Mouse (Mus musculus) right cerebral cortex, postnatal 10 days (tissue): Measurements from ENCODE around the gene Ppox.

Source experiments
- DNase-seq, 2 experiments: peaks; one replicate each; pipeline ENCODE4 v3.0.0; 2021; ENCODE audit warnings: low spot score in 2 of 2

Ppox gene

GRCm38 (mm10) chr1:171265971-171266744, 14.8 kb downstream of the Ppox start:
- DNase-seq, result no peak

DNA sequence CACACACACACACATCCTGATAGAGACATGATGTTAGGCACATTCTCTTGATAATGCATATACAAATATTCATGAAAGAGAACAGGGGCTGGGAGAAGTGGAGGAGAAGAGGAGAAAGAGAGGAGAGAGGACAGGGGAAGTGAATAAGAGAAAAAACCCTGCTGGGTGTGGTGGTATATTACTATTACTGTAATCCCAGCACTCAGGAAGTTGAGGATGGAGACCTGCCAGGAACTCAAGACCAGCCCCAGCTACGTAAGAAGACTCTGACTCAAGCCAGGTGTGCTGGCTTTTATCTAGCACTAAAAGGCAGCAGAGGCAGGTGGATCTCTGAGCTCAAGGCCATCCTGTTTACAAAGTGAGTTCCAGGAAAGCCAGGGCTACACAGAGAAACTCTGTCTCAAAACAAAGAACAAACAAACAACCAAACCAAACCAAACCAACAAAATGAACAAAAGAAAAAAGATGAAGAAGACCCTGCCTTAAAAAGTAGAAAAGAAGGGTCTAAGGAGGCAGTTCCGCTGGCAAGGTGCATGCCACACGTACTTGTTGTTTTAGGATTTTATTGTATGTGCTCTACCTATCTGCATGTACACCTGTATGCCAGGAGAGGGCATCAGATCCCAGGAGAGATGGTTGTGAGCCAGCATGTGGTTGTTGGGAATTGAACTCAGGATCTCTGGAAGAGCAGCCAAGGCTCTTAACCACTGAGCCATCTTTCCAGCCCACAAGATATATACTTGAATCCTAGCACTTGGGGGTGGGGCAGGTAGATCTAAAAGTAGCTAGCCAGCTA, 17.1 kb downstream of the Ppox start:
- no peak for DNase-seq

- peak; percentile 73 to 85 for DNase-seq
Observed at GRCm38 (mm10) chr1:171263185-171263611, 17.8 kb downstream of the Ppox start.

DNA sequence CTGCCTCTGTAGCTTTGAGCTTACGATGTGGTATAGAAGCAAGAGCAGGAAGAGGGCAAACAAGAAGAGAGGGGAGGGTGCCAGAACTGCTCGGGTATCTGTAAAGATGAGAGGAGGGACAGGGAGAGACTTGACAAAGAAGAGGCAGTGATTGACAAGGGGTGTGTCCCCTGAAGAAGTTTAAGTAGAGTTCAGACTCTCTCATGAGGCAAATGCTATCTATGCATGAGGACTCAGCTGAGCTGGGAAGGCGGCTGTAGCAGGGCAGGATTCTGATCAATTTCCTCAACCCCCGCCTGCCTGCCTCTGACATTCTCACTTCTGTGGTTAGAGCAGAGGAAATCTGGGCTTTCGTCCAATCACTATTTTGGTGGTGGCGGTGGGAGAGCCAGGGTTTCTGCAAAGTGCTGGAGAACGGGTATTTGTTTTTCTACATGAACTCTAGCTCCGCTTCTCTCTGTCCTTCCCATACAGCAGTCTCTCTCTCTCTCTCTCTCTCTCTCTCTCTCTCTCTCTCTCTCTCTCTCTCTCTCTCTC, 18.3 kb downstream of the Ppox start:
- peak; percentile 89 to 93 for DNase-seq

GRCm38 (mm10) chr1:171260316-171260715, 20.7 kb downstream of the Ppox start:
- DNase-seq, result no peak

GRCm38 (mm10) chr1:171258921-171259320, 22.1 kb downstream of the Ppox start:
- DNase-seq, result no peak

DNA sequence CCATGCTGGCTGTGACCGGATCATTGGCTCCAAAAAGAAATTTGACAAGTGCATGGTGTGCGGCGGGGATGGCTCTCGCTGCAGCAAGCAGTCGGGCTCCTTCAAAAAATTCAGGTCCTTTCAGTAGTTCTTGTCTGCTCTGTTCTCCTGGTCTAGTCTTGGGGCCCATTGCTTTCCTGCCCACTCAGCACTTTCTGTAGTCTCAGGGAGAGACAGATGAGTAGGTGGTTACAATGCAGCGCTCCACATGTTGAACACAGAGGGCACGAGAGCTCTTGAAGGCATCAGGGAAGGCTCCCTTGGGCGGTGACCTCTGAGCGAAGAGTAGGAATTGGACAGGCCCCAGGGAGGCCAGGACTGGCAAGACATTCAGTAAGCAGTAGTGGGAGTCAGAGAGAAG, 23.2 kb downstream of the Ppox start:
- DNase-seq, result no peak

DNA sequence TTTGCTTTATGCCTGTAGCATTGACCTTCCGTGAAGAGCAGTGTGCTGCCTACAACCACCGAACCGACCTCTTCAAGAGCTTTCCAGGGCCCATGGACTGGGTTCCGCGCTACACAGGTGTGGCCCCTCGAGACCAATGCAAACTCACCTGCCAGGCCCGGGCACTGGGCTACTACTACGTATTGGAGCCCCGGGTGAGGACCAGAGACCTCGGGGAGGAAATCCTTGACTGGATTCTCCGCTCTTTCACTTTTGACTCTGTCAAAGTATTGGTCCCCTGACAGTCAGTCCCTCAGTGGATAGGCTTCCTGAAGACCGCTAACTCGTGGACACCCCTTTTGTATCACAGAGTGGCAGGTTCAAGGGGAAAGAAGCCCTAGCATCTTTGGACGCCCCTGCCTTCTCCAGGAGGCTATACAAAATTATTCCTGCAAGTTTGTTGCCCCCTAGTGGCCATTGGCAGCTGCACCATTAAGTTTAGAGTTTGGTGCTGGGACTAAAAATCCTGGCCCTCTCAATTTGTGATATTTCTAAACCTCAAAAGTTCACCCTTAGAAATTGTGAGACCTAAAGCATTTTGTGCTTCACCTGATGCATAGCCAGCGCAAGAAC, 23.9 kb downstream of the Ppox start:
- DNase-seq, result peak; percentile 72 to 78

DNA sequence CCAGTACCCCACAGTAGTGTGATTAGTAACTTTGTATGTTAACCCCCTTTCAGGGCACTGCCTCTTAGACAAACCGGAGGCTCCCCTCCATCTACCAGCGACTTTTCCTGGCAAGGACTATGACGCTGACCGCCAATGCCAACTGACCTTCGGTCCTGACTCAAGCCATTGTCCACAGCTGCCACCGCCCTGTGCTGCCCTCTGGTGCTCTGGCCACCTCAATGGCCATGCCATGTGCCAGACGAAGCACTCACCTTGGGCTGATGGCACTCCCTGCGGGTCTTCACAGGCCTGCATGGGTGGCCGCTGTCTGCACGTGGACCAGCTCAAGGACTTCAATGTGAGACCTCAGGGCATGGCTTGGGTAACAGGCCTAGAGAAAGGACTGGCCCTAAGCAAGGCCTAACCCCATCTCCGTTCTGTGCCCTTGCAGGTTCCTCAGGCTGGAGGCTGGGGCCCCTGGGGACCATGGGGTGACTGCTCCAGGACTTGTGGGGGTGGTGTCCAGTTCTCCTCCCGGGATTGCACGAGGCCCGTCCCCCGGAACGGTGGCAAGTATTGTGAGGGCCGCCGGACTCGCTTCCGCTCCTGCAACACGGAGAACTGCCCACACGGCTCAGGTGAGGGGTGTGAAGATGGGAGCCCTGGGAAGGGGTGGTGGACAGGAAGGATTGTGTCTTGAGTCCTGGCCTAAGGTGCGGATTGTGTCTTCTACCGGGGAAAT, 24.7 kb downstream of the Ppox start:
- DNase-seq, result no peak

DNA sequence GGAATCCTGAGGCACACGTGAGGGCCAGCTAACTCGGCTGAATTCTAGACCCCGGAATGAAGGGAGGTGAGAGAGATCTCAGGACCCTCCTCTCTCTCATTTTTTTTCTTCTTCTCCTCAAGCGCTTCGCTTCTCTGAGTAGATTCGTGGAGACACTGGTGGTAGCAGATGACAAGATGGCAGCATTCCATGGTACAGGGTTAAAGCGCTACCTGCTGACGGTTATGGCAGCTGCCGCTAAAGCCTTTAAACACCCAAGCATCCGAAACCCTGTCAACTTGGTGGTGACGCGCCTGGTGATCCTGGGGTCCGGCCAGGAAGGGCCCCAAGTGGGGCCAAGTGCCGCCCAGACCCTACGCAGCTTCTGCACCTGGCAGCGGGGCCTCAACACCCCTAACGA, 28.6 kb downstream of the Ppox start:
- no peak for DNase-seq

GRCm38 (mm10) chr1:171251594-171252324, 29.2 kb downstream of the Ppox start:
- DNase-seq, result no peak

DNA sequence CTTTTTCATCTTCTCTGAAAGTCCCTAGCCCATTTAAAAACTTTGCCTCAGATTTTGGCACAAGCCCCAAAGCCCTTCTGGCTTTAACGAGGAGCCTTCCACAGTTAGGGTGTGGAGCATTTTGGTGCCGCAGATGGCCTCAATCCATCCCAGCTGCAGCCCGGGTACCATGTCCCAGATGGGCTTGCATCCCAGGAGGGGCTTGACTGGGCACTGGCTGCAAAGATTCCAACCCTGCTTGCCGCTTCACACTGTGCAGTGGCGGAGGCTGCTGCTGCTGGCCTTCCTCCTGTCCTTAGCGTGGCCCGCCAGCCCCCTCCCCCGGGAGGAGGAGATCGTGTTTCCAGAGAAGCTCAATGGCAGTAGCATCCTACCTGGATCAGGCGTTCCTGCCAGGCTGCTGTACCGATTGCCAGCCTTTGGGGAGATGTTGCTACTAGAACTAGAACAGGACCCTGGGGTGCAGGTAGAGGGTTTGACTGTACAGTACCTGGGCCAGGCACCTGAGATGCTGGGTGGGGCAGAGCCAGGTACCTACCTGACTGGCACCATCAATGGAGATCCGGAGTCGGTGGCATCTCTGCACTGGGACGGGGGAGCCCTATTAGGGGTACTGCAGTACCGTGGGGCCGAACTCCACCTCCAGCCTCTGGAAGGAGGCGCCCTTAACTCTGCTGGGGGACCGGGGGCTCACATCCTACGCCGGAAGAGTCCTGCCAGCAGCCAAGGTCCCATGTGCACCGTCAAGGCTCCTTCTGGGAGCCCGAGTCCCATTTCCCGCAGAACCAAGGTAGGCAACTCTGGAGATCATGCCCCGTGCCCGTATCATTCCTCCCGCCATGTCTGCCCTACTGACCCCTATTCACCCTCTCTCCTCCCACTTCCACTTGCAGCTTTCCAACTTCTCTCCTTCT, 30.0 kb downstream of the Ppox start, which contains the start of gene Ndufs2:
TSS of gene Ndufs2 (minus strand) at position 709 of the 914 bp plus-strand sequence.
- DNase-seq, result peak in 1 of 2 experiments; percentile 57

GRCm38 (mm10) chr1:171249913-171250600, 30.9 kb downstream of the Ppox start, which contains the start of gene Adamts4:
Adamts4 (plus strand) TSS chr1:171250421.
- DNase-seq, result peak; percentile 74 to 79

- DNase-seq, result no peak
Observed at GRCm38 (mm10) chr1:171248386-171249226, 32.4 kb downstream of the Ppox start.

GRCm38 (mm10) chr1:171247916-171248315, 33.1 kb downstream of the Ppox start:
- DNase-seq, result no peak

GRCm38 (mm10) chr1:171247453-171247841, 33.5 kb downstream of the Ppox start:
- DNase-seq, result no peak

GRCm38 (mm10) chr1:171246709-171247452, 34.1 kb downstream of the Ppox start:
- DNase-seq, result peak; percentile 98 to 99
